Mouse (Mus musculus): ENCODE measurements around the gene Gtf3c5.

The Gtf3c5 gene

DNA sequence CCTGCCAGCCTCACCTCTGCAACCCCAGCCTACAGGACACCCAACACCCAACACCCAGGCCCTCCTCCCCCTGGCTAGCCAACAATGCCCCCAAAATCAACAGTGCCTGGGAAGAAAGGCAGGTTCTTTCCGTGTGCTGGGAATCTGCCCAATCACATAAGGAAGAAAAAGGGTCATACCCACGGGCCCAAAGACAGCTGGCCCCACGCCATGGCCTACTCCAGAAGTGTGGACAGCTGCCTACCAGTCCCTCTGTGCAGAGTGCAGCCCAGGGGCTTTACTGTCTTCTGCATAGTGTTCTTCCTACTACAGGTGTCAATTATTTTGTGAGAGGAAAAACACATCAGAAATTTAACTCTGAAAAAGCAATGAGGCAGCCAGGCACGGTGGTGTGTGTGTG, 8.2 kb downstream of the Gtf3c5 start:
- no peak for DNase-seq (ENCODE audit: inconsistent age in 2 of 2, low spot score in 1 of 2)

- no peak for DNase-seq (ENCODE audit: inconsistent age in 2 of 2, low spot score in 1 of 2)
Observed at GRCm38 (mm10) chr2:28569903-28570302, 13.6 kb downstream of the Gtf3c5 start.

GRCm38 (mm10) chr2:28566545-28566944, 17.0 kb downstream of the Gtf3c5 start:
- DNase-seq (ENCODE audit: inconsistent age in 2 of 2, low spot score in 1 of 2), result peak in 1 of 2 experiments; percentile 52

DNA sequence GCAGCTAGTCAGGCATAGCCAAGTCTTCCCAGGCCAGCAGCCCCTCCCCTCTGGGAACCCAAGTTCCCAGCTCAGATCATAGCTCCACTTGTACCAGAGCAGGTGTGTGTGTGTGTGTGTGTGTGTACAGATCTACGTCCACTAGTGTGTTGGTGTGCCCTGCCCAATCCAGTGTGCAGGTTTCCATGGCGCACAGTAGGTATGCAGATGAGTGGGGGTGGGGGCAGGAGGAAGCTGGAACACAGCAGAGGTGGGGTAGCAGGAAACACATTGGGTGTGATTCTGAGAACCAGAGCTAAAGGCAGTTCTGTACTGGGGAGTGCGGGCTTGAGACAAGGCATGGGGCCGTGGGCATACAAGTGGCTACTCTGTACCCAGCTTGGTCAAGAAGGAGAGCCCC, 19.2 kb downstream of the Gtf3c5 start:
- DNase-seq (ENCODE audit: inconsistent age in 2 of 2, low spot score in 1 of 2), result no peak

DNA sequence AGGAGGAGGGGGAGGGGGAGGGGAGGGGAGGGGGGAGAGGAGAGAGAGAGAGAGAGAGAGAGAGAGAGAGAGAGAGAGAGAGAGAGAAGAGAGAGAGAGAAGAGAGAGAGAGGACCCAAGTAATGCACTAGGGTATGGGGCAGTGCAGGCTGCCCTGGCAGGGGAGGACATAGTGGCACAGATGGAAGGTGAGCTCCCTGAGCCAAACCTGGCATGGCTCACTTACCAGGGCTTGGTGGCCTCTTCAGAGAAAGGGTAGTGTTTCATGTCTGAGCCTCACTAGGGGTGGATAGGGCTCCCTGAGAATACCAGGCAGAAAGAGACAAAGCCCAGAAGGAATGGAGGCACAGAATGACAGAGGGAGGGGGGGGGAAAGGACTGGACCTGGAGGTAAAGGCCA, 19.7 kb downstream of the Gtf3c5 start:
- no peak for DNase-seq (ENCODE audit: inconsistent age in 2 of 2, low spot score in 1 of 2)

- no peak for DNase-seq (ENCODE audit: inconsistent age in 2 of 2, low spot score in 1 of 2)
Observed at GRCm38 (mm10) chr2:28563303-28563702, 20.2 kb downstream of the Gtf3c5 start, which contains the start of gene Cel. Gene Cel, minus strand, starts transcription at chr2:28563403.

- DNase-seq (ENCODE audit: inconsistent age in 2 of 2, low spot score in 1 of 2), result no peak
Observed at GRCm38 (mm10) chr2:28557452-28557851, 26.1 kb downstream of the Gtf3c5 start.

- no peak for DNase-seq (ENCODE audit: inconsistent age in 2 of 2, low spot score in 1 of 2)
Observed at GRCm38 (mm10) chr2:28552301-28552700, 31.2 kb downstream of the Gtf3c5 start.

- no peak for DNase-seq (ENCODE audit: inconsistent age in 2 of 2, low spot score in 1 of 2)
Observed at GRCm38 (mm10) chr2:28549157-28549556, 34.4 kb downstream of the Gtf3c5 start.

DNA sequence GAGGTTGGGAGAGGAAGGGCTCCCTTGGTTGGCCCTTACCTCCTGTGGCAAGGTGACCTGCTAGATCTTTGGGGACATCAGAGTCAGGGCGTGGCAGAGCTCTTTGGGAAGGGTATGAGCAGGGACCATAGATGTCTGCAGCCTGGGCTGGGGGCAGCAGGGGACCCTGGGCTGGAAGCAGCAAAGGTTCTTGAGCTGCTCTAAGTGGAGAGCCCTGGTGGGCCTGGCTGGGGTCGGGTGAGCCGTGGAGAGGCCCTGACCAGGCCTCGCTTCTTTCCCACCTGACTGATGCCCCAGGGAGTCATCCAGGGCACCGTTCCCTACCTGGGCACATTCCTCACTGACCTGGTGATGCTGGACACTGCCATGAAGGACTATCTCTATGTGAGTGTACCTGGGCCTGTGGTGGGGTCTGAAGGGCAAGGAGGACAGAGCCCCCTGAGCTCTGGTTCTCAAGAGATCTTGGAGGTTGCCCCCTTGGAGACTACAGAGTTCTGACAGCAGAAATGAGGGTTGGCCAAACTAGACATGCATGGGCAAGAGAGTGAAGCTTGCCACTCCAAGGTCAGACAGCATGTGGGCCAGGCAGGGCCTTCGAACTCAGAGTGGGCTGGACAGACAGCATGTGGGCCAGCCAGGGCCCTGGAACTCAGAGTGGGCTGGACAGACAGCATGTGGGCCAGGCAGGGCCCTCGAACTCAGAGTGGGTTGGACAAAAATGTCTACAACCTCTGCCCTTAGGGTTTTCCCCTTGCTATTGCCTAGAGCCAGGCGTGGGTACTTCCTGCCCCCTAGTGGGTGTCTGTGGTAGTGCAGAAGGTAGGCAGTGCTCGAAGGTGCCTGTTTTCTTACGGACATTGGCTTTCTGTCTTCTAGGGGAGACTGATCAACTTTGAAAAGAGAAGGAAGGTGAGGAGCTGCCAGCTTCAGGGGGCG, 36.0 kb downstream of the Gtf3c5 start:
- DNase-seq (ENCODE audit: inconsistent age in 2 of 2, low spot score in 1 of 2), result peak; percentile 83 to 96

- DNase-seq (ENCODE audit: inconsistent age in 2 of 2, low spot score in 1 of 2), result no peak
Observed at GRCm38 (mm10) chr2:28546560-28546959, 37.0 kb downstream of the Gtf3c5 start.

DNA sequence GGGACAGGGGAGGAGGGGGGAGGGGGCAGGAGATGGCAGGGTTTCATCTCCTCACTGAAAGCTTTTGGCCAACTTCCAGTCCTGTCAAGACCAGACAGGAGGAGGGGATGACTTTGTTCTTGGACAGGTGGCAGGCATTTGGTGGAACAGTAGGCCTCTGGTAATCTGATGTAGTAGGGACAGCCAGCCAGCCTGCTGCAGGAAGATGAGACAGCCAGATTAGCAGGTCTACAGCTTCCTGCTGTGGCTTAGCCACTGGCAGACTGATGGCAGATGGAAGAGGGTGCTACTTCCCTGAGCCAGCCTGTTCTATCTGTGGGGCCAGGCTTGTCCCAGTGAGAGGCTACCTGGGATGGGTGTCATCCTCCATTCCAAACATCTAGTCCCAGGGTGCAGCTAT, 37.6 kb downstream of the Gtf3c5 start:
- DNase-seq (ENCODE audit: inconsistent age in 2 of 2, low spot score in 1 of 2), result no peak

DNA sequence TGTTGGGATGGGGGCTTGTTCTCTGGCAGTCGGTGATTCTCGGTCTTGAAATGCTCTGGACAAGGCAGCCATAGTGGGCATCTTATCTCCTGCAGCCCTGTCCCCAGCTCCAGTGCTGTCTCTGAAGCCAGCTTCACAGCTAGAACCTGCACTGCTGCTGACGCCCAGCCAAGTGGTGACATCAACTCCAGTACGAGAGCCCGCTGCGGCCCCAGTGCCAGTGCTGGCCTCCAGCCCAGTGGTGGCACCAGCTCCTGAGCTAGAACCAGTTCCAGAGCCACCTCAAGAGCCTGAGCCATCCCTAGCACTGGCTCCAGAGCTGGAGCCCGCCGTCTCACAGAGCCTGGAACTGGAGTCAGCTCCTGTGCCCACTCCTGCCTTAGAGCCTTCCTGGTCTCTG, 39.7 kb downstream of the Gtf3c5 start:
- DNase-seq (ENCODE audit: inconsistent age in 2 of 2, low spot score in 1 of 2), result peak in 1 of 2 experiments; percentile 47

DNA sequence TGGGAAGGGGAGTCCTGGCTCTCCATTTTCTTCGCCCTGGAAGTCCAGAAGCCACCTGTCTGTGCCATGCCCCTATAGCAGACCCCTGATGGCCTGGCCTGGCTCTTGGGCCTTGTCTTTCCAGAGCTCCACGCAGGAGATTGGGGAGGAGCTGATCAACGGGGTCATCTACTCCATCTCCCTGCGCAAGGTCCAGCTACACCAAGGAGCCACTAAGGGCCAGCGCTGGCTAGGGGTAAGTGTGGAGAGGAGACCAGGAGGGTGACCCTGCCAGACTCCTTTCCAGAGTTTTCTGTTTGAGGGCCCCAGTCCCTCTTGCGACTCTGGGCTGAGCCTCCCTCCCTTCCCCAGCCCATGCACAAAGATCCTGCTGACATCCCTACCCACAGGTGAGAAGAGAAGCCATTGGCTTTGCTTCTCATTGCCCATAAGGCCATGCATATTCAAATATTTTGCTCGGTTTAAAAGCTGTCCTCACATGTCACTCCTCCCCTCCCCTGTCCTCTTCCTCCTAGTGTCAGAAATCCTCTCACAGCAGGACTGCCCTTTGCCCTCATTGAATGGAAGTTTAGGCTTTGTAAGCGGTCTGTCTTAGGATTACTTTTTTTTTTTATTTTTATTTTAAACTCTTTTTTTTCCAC, 42.8 kb downstream of the Gtf3c5 start:
- no peak for DNase-seq (ENCODE audit: inconsistent age in 2 of 2, low spot score in 1 of 2)

- DNase-seq (ENCODE audit: inconsistent age in 2 of 2, low spot score in 1 of 2), result peak in 1 of 2 experiments; percentile 50
Observed at GRCm38 (mm10) chr2:28539949-28540348, 43.6 kb downstream of the Gtf3c5 start.

- no peak for DNase-seq (ENCODE audit: inconsistent age in 2 of 2, low spot score in 1 of 2)
Observed at GRCm38 (mm10) chr2:28539206-28539605, 44.3 kb downstream of the Gtf3c5 start.

- DNase-seq (ENCODE audit: inconsistent age in 2 of 2, low spot score in 1 of 2), result no peak
Observed at GRCm38 (mm10) chr2:28538817-28539128, 44.8 kb downstream of the Gtf3c5 start.

DNA sequence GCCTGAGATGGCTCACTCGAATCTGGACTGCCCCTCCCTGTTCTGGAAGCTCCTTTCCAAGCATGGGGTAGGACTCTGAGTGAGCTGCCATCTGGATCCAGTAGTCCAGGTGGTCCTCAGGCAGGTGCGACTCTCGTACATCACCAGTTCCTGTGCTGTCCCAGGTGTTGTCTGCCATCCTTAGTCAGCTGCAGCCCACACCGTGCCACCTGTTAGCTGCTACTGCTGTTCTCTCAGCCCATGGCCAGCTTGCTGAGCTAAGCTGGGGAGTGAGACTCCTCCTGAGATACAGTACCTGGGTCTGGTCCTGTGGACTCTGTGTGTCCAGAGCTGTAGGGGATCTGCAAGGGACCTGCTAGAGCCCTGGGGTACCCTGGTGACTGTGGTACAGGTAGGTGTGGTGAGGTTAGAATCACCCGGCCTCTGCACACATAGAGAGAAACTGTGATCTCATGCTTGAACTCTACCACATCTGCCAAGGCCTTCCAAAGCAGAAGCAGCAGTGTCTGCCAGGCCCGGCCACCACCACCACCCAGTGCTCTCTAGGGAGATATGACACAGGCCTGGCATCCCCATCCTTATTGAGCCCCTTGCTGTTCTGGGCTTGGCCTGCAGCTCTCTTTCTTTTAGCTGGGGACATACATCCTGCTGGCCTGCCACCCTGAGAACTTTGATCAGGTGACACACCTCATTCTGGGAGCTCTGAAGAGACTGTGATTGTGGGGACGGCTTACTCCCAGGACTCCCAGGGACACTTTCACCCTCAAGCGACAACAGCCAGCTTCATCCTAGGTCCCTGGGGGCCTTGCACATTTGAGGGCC, 45.3 kb downstream of the Gtf3c5 start:
- DNase-seq (ENCODE audit: inconsistent age in 2 of 2, low spot score in 1 of 2), result peak in 1 of 2 experiments; percentile 42

DNA sequence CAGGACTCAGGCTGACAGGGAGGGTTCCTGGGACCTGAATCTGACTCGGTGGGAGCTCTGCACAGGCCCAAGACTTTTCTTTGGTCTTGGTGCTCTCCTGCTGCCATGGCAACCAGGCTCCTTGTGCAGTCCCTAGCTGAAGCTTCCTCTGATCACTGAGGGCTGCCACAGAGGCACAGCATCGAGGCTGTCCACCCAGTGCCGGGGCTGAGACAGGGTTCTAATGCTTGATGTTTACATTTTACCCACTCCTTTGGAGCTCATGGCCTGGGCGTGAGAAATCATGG, 46.0 kb downstream of the Gtf3c5 start:
- DNase-seq (ENCODE audit: inconsistent age in 2 of 2, low spot score in 1 of 2), result no peak

DNA sequence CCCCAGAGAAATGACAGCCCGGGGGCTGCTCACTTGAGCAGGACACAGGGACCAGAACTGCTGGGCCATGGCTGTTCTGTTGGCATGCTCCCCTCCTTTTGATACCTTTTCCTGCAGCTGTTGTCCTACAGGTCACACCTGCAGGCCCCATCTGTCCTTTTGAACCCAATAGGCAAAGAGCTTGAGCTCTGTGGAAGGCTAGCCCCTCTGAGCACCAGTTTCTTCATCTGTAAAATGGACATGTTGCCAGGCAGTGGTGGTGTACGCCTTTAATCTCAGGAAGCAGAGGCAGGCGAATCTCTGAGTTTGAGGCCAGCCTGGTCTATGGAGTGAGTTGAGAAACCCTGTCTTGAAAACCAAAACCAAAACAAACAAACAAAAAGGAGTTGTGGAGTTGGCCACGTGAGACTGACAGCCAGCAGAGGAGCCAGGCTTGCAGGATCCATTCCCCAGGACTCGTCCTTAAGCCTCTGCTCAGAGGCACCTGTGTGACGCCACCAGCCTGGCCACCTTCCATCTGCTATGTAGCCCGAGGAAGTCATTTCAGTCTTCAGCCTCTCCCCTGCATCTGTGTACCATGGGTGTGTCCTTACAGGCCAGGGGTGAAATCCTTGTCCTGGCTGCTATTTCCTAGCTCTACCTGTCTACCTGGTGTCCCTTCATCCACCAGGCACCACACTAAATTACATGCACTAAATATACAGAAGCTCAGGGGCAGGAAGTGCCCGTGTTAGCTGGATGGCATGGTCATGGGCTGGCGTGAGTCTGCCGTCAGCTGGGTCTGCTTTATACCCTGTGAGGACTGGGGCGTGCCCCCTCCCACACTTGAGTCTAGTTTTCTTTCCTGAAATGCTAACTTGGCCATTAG, 46.6 kb downstream of the Gtf3c5 start:
- DNase-seq (ENCODE audit: inconsistent age in 2 of 2, low spot score in 1 of 2), result peak in 1 of 2 experiments; percentile 30

- peak in 1 of 2 experiments; percentile 37 for DNase-seq (ENCODE audit: inconsistent age in 2 of 2, low spot score in 1 of 2)
Observed at GRCm38 (mm10) chr2:28536166-28536565, 47.4 kb downstream of the Gtf3c5 start.

Measured in adrenal gland, adult (tissue).